Mouse (Mus musculus) CH12.LX (cell line): ENCODE results near the gene Wfdc17. TPM values are rescaled to one million over a fixed set of nuclear protein-coding genes. Genes with fewer than 3 reads are reported as not detected.

Experiments used
- DNase-seq: peaks from one replicate; pipeline ENCODE4 v3.0.0-alpha.2; 2013; ENCODE audit errors: extremely low read depth
- H3K27ac ChIP-seq: 2 replicates; pipeline ENCODE4 v1.5.1; 2012; ENCODE audit warnings: low read depth, mild to moderate bottlenecking, control low read depth, moderate library complexity; ENCODE audit not compliant: insufficient read depth
- H3K27me3 ChIP-seq: replicated peaks from 2 replicates; pipeline ENCODE3; 2012; ENCODE audit warnings: inconsistent platforms
- H3K36me3 ChIP-seq, 2 experiments: replicated peaks in 1 of 2; 2 replicates each; pipeline versions ENCODE3 to v1.6.1; 2012; ENCODE audit warnings: inconsistent platforms in 1 of 2, low read length in 1 of 2, mild to moderate bottlenecking in 1 of 2, mixed read lengths in 1 of 2, moderate library complexity in 1 of 2; ENCODE audit not compliant: control insufficient read depth in 1 of 2, insufficient read depth in 1 of 2
- H3K4me1 ChIP-seq, 2 experiments: 2 replicates each; pipeline ENCODE4 v1.6.1; 2012; ENCODE audit warnings: inconsistent platforms in 1 of 2, moderate library complexity in 1 of 2; ENCODE audit not compliant: insufficient read depth in 2 of 2, control insufficient read depth in 1 of 2
- H3K4me2 ChIP-seq: 2 replicates; pipeline ENCODE4 v1.6.1; 2012; ENCODE audit warnings: low read depth, mild to moderate bottlenecking, control low read depth; ENCODE audit not compliant: poor library complexity, insufficient read depth, severe bottlenecking
- H3K4me3 ChIP-seq, 3 experiments: fragments of 150-350 bp in 1 of 3; sonication (generic) in 1 of 3; replicated peaks in 1 of 3; 2 replicates each; pipeline versions ENCODE3 to v1.5.1; 2011 to 2012; ENCODE audit warnings: low read depth in 2 of 3, low read length in 2 of 3, mild to moderate bottlenecking in 2 of 3, moderate library complexity in 2 of 3, control low read depth in 1 of 3, improper control_type of control experiment in 1 of 3, inconsistent platforms in 1 of 3, mixed read lengths in 1 of 3; ENCODE audit not compliant: poor library complexity in 1 of 3
- H3K79me2 ChIP-seq: replicated peaks from 2 replicates; pipeline ENCODE4 v1.6.1; 2012; ENCODE audit warnings: mild to moderate bottlenecking, moderate library complexity; ENCODE audit not compliant: control insufficient read depth, poor library complexity, insufficient read depth, severe bottlenecking; ENCODE audit errors: extremely low read depth
- H3K9ac ChIP-seq: 2 replicates; pipeline ENCODE4 v1.6.1; 2012; ENCODE audit warnings: low read depth, mild to moderate bottlenecking, control low read depth, moderate library complexity; ENCODE audit not compliant: insufficient read depth
- H3K9me3 ChIP-seq: replicated peaks from 2 replicates; pipeline ENCODE3; 2012; ENCODE audit warnings: low read length, inconsistent platforms, mixed read lengths
- BHLHE40 ChIP-seq: IDR thresholded peaks from 2 replicates; pipeline ENCODE4 v1.6.1; 2011; ENCODE audit warnings: mild to moderate bottlenecking, low read depth, low read length, improper control_type of control experiment
- CHD1 ChIP-seq: IDR thresholded peaks from 2 replicates; pipeline ENCODE4 v1.6.1; 2012; ENCODE audit warnings: low read depth, low read length, improper control_type of control experiment, inconsistent platforms
- CHD2 ChIP-seq: IDR thresholded peaks from 2 replicates; pipeline ENCODE4 v1.6.1; 2011; ENCODE audit warnings: low read length, improper control_type of control experiment
- CTCF ChIP-seq, 2 experiments: IDR thresholded peaks in 1 of 2; conservative IDR thresholded peaks in 1 of 2; 2 replicates each; pipeline ENCODE4 v1.5.1; 2011 to 2012; ENCODE audit warnings: low read depth in 2 of 2, low read length in 2 of 2, improper control_type of control experiment in 1 of 2, inconsistent platforms in 1 of 2, mild to moderate bottlenecking in 1 of 2, moderate library complexity in 1 of 2
- ETS1 ChIP-seq: conservative IDR thresholded peaks from 2 replicates; pipeline ENCODE4 v1.6.1; 2012; ENCODE audit warnings: low read depth, mild to moderate bottlenecking, inconsistent platforms, low read length, improper control_type of control experiment, moderate library complexity
- KAT2A ChIP-seq: IDR thresholded peaks from 2 replicates; pipeline ENCODE4 v1.6.1; 2012; ENCODE audit warnings: low read length, improper control_type of control experiment, inconsistent platforms; ENCODE audit not compliant: insufficient replicate concordance
- MAZ ChIP-seq: IDR thresholded peaks from 2 replicates; pipeline ENCODE4 v1.6.1; 2012; ENCODE audit warnings: low read depth, mild to moderate bottlenecking, inconsistent platforms, low read length, improper control_type of control experiment, moderate library complexity
- NRF1 ChIP-seq: IDR thresholded peaks from 2 replicates; pipeline ENCODE4 v1.6.1; 2014; ENCODE audit warnings: low read depth, mild to moderate bottlenecking, inconsistent platforms, low read length, improper control_type of control experiment, moderate library complexity
- POLR2AphosphoS2 ChIP-seq: IDR thresholded peaks from 2 replicates; pipeline ENCODE4 v1.6.1; 2011; ENCODE audit warnings: low read depth, low read length, improper control_type of control experiment
- RAD21 ChIP-seq: IDR thresholded peaks from 2 replicates; pipeline ENCODE4 v1.6.1; 2011; ENCODE audit warnings: low read depth, mild to moderate bottlenecking, low read length, improper control_type of control experiment, moderate library complexity
- TCF12 ChIP-seq: IDR thresholded peaks from 2 replicates; pipeline ENCODE4 v1.6.1; 2014; ENCODE audit warnings: low read depth, mild to moderate bottlenecking, inconsistent platforms, low read length, improper control_type of control experiment
- USF2 ChIP-seq: conservative IDR thresholded peaks from 2 replicates; pipeline ENCODE4 v1.6.1; 2011; ENCODE audit warnings: low read depth, low read length, improper control_type of control experiment
- ZKSCAN1 ChIP-seq: IDR thresholded peaks from 2 replicates; pipeline ENCODE4 v1.6.1; 2012; ENCODE audit warnings: low read depth, inconsistent platforms, low read length, improper control_type of control experiment, borderline replicate concordance
- dilution Hi-C: fragments of 300-500 bp; cut with MboI; formaldehyde crosslinking; loops from 2 replicates; pipeline ENCODE4 v1.14.3; 2020; ENCODE audit warnings: low sequenced_read_pairs; ENCODE audit not compliant: extremely low pct_unique_long_range_greater_than_20kb, extremely low pct_ligation_motif_present
- in situ Hi-C: fragments of 300-500 bp; cut with MboI; formaldehyde crosslinking; loops from 3 replicates; pipeline ENCODE4 v1.14.3; 2019; ENCODE audit warnings: low sequenced_read_pairs, low pct_ligation_motif_present, low pct_unique_long_range_greater_than_20kb, mixed read lengths
- polyA plus RNA-seq: library from polyadenylated mRNA; unstranded; fragments of >175 nt; gene quantifications from 2 replicates; pipeline ENCODE4 v1.2.1, GENCODE M21; 2012; ENCODE audit warnings: low read depth; ENCODE audit not compliant: insufficient read length
- total RNA-seq, 2 experiments: library from RNA; depleted of rRNA; stranded (reverse); fragments of 300-350 nt in 1 of 2; fragments of >200 nt in 1 of 2; gene quantifications; 2 replicates each; pipeline ENCODE4 v1.2.3; 2012 to 2014

The Wfdc17 gene
- total and polyA plus RNA-seq, 3 experiments = not detected

- no peak for DNase-seq
- in situ Hi-C loops (no loop called here), dilution Hi-C loops (no loop called here)
- Histone ChIP-seq H3K9me3 (no peaks in the 10 kb centered on the region), H3K4me1 (peaks cover 3 to 8% of the 10 kb centered on the region in 2 experiments; a peak in 2 of 4 replicates), H3K27ac (no peak overlapping the region), H3K79me2 (no peaks in the 10 kb centered on the region), H3K4me2 (no peak overlapping the region), H3K36me3 (no peaks in the 10 kb centered on the region), H3K27me3 (peaks cover 11% of the 10 kb centered on the region), H3K4me3 (no peak overlapping the region), H3K9ac (no peak overlapping the region)
- TF ChIP-seq CTCF (conservative IDR thresholded peaks at IDR 0.05 in 1 of 2, IDR thresholded peaks at IDR 0.05 in 1 of 2; ENCODE audit: low read depth in 2 of 2, low read length in 2 of 2) (no peak), ETS1 (no peak), BHLHE40 (no peak), CHD2 (no peak), TCF12 (no peak), NRF1 (no peak), RAD21 (no peak), USF2 (no peak)
Observed at GRCm38 (mm10) chr11:83663532-83663931, 40.3 kb upstream of the Wfdc17 start.

DNA sequence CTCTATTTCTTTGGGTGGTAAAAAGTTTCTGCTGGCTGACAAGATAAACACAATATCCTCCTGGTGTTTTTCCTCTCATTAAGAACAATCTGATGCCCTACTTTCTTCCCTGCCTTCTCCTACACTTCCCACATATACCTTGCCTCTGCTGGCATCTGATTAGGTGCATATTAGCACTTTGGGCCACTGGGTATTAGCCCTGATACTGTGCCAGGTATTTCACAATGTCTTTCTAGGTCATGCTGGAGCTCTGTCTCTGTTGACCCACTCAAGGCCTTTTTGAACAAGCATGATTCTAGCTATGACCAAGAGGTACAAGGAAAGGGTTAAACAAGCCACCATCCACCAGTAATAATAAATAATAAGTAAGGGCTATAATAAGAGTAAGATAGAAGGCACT, 32.0 kb upstream of the Wfdc17 start:
- no peak overlapping the region for H3K4me2 ChIP-seq
- peaks cover 0 to 6% of the 10 kb centered on the region in 2 experiments; a peak in 2 of 4 replicates for H3K4me1 ChIP-seq
- in situ Hi-C loops (no loop called here), dilution Hi-C loops (no loop called here)
- H3K79me2 ChIP-seq = no peaks in the 10 kb centered on the region
- no peak overlapping the region for H3K4me3 ChIP-seq
- H3K9me3 ChIP-seq = no peaks in the 10 kb centered on the region
- DNase-seq = no peak
- H3K9ac ChIP-seq = no peak overlapping the region
- H3K36me3 ChIP-seq = no peaks in the 10 kb centered on the region
- H3K27me3 ChIP-seq = peaks cover 7% of the 10 kb centered on the region
- TF ChIP-seq MAZ (no peak), ZKSCAN1 (no peak), CHD1 (no peak)
- no peak overlapping the region for H3K27ac ChIP-seq

GRCm38 (mm10) chr11:83675665-83676064, 28.1 kb upstream of the Wfdc17 start:
- Histone ChIP-seq H3K36me3 (no peaks in the 10 kb centered on the region), H3K9me3 (no peaks in the 10 kb centered on the region), H3K4me1 (peaks cover 0 to 13% of the 10 kb centered on the region in 2 experiments; a peak in 2 of 4 replicates), H3K27ac (no peak overlapping the region), H3K4me3 (no peak overlapping the region), H3K9ac (no peak overlapping the region), H3K27me3 (peaks cover 4% of the 10 kb centered on the region), H3K79me2 (no peaks in the 10 kb centered on the region), H3K4me2 (no peak overlapping the region)
- in situ Hi-C loops = no loop called here
- TF ChIP-seq POLR2AphosphoS2 = no peak
- TF ChIP-seq KAT2A = no peak
- DNase-seq = no peak
- dilution Hi-C loops = no loop called here
